Mouse (Mus musculus) spleen, adult 2 months (tissue): Measurements from ENCODE around the gene Cnrip1.

Experiments used
- CTCF ChIP-seq: fragments of 200-500 bp; IDR thresholded peaks from 2 replicates; pipeline ENCODE4 v1.5.1; 2011; ENCODE audit warnings: mild to moderate bottlenecking, inconsistent platforms; ENCODE audit not compliant: insufficient read depth, insufficient read length, insufficient replicate concordance; ENCODE audit errors: extremely low read depth
- POLR2A ChIP-seq: fragments of 200-500 bp; IDR thresholded peaks from 2 replicates; pipeline ENCODE4 v1.6.1; 2011; ENCODE audit warnings: low read depth, low read length, inconsistent platforms

GRCm38 (mm10) chr11:17023206-17023605 lies 28.2 kb upstream of the Cnrip1 start:
- no peak for TF ChIP-seq CTCF
- no peak for TF ChIP-seq POLR2A
